Mouse (Mus musculus): ENCODE data around the gene Rbfox3. TPM values are rescaled to one million over a fixed set of nuclear protein-coding genes. Genes with fewer than 3 reads are reported as not detected.
"Not testable (repeated sequence)": the region's sequence is repeated elsewhere in the genome, so short reads cannot be mapped to it uniquely, and the experiment has no call there.

Rbfox3 gene
- polyA plus RNA-seq, 2 experiments from 2014 or later: 0.11 TPM; not detected in 1

DNA sequence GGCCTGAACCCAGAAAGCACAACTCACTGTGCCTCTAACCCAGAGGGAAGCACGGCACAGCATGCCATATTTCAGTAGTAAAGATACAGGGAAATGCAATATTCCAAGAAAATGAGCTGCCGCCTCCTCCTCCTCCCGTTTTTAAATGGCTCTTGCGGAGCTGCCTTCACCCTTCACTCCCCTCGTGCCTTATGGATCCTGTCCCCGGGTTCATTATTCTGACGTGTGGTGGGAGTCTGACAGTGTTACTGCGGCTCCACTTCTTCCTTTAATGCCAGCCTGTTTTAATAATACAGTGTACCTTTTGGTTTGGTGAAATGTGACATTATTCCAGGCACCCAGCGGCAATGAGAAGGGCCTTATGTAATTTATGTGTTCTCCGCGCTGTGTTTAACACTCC lies 97.5 kb downstream of the Rbfox3 start:
- ATAC-seq: no peak

- ATAC-seq: no peak
Observed at GRCm38 (mm10) chr11:118811404-118811803, 100.0 kb downstream of the Rbfox3 start.

GRCm38 (mm10) chr11:118807511-118807910 lies 103.9 kb downstream of the Rbfox3 start:
- no peak for ATAC-seq

- ATAC-seq: no peak
Observed at GRCm38 (mm10) chr11:118794856-118795602, 116.4 kb downstream of the Rbfox3 start.

GRCm38 (mm10) chr11:118793639-118794021 lies 117.8 kb downstream of the Rbfox3 start:
- ATAC-seq: no peak

DNA sequence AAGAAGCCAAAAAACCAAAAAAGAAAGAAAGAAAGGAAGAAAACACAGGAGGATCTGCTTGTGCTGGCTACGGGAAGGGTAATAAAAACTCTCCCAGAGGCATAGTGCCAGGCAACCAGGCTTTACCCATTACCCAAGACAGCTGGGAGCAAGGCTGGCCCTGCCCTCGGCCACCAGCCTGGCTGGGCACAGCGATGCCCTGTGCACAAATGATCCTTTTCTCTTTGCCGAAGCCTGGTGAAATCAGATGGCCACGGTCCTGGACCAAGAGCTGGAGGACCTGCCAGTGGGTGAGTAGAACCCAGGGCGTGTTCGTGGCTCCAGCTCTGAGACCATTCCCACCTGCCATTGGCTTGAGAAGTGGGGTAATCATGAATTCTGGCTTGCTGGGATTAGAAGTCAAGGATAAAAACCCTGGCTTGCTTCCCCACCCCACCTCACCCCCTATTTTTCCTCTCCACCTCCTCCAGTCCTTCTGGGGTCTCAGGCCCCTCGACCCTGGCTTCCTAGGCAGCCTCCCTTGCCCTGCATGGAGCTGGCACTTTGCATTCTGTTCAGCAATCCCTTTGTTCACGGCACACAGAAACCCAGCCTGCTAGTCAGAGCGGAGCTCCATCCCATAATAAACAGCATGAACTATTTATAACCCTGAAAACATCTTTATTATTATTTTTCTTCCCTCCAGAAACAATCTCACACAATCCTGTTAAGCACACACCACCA lies 118.3 kb downstream of the Rbfox3 start:
- ATAC-seq: no peak

GRCm38 (mm10) chr11:118792163-118792915 lies 119.1 kb downstream of the Rbfox3 start:
- no peak for ATAC-seq

- no peak for ATAC-seq
Observed at GRCm38 (mm10) chr11:118791391-118791790, 120.0 kb downstream of the Rbfox3 start.

DNA sequence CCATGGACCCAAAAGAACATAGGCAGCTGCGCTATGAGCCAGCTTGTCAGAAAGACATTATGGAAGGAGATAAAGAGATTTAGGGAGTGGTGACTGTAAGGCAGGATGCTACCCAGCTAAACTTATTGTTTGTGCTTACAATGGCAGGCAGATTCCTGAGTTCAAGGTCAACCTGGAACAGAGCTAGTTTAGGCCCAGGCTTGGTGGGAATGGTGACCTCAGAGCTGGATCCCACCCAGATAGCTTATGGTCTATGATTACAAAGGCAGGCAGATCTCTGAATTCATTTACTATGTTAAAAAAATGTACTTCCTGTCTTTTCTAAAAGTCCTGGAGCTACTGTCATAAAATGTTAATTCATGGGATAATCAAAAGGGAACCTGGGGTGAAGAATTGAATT lies 123.3 kb downstream of the Rbfox3 start:
- ATAC-seq: no peak

- ATAC-seq: no peak
Observed at GRCm38 (mm10) chr11:118782677-118783076, 128.7 kb downstream of the Rbfox3 start.

- no peak for ATAC-seq
Observed at GRCm38 (mm10) chr11:118775753-118776152, 135.6 kb downstream of the Rbfox3 start.

GRCm38 (mm10) chr11:118774777-118775176 lies 136.6 kb downstream of the Rbfox3 start:
- not testable (repeated sequence) for ATAC-seq

DNA sequence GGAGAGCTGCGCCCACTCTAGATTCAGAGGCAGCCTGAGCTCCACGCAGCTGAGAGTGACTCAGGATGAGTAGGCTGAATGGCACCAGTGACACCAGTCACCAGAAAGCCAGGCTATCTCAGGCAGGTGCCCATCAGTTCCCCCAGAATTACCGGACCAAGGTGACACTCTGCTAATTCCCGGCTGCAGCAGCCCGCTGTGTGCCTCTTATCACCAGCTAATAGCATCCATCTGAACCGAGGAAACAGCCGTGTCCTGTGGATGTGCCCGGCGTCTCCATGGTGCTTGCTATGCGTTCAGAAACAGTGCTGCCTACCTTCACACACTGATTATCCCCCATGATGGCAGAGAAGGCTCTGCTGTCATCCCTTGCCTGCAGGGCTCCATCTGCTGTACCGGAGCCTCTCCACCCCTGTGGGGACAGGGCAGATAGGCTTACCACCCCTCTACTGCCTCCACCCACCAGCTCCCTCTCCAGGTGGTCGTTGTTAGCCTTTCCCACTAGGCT lies 138.3 kb downstream of the Rbfox3 start:
- no peak for ATAC-seq

- ATAC-seq: no peak
Observed at GRCm38 (mm10) chr11:118771358-118771757, 140.0 kb downstream of the Rbfox3 start.

DNA sequence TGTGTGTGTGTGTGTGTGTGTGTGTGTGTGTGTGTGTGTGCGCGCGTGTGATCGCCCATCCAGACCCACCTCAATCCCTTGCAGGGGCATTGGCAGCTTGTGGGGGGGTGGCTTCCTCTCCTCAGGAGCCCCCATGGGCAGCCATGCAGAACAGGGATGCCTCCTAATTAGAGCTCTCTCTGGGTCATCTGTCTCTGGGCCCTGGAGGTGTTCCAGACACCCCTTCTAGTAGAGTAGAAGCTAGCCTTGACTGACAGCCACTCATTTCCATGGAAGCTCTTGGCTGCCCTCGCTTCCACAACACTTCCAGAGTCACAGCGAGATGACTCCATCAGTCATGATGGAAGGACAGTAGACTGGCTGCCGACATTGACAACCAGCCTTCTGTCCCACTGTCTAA lies 140.6 kb downstream of the Rbfox3 start:
- no peak for ATAC-seq

DNA sequence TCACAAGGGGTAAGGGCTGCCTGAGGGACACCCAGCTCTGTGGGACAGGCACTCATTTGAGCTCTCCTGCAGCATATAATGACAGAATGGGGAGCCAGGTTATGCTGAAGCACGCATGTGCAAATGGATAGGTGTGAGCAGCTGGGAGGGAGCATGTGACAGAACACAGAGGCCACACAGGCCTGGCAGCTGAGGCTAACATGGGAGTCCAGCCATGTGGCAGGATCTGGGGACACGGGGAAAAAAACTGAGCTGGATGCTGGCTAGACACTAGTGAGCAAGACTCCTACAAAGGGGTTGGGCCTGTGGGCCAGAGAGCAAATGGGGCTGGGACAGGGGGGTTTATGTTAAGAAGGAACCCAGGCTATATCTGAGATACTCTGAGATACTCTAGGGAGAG lies 141.9 kb downstream of the Rbfox3 start:
- no peak for ATAC-seq

GRCm38 (mm10) chr11:118768441-118768840 lies 143.0 kb downstream of the Rbfox3 start:
- no peak for ATAC-seq

DNA sequence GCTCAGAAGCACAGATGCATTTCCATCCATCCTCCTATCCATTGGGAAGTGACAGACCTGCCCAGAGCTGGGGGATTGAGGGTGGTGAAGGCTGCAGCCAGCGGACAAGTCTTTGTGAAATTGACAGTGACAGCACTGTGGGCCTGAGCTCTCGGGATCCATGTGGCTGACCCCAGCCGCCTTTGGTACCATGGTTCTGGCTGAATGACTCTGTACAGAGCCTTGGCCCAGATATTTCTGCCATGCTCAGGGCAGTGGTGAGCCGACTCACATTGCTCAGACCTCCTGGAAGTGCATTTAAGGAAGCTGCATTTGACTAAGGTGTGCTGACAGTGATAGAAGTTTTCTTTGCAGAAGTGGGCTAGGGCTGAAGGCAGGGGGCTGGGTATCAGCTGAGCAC lies 144.0 kb downstream of the Rbfox3 start:
- ATAC-seq: no peak

- no peak for ATAC-seq
Observed at GRCm38 (mm10) chr11:118760296-118760988, 151.0 kb downstream of the Rbfox3 start.

DNA sequence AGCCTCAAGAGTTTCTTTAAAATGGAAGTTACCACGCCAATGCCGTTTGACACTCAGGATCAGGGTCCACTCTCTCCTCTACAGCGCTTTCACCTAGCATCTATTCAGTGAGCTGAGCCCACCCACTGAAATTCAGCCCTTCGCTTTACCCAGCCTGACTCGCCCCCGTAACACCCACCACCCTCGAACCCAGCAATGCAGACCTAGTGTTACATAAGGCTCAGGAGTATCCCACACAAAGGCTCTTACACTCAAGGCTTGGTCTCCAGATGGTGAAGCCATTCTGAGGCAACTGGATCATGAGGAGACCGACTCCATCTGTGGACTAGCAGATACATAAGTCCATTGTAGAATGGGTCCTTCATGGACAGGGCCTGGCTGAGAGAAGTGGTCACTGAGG lies 152.2 kb downstream of the Rbfox3 start:
- ATAC-seq: no peak

DNA sequence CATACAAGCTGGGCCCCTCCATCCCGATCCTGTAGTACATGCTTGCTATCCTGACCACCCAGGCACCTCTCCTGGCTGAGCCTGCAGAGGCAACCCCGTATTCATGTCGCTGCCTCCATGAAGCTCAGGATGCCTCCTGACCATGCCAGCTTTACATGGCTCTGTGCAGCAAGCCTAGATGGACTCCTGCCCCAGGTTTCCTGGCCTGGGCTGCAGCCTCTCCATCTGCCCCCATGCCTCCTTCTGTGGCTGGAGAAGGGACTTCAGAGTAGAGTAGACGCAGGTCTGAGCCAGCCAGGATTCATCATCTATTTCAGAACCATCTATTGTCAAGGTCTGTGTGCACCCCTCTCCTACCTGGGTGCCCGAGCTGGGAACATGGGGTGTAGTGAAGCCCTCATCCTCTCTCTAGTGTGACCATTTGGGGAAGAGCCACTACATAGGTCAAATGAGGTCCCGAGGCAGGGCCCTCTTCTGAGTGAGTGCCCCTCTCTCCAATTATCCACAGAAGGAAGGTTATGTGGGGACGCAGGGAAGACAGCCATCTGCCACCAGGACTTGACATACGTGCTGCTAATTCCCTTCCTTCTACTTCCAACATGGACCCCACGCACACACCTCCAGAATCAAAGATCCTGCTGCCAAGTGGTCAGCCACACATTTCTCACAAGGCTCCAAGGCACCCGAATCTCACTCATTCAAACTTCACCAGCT lies 153.0 kb downstream of the Rbfox3 start:
- ATAC-seq: no peak

DNA sequence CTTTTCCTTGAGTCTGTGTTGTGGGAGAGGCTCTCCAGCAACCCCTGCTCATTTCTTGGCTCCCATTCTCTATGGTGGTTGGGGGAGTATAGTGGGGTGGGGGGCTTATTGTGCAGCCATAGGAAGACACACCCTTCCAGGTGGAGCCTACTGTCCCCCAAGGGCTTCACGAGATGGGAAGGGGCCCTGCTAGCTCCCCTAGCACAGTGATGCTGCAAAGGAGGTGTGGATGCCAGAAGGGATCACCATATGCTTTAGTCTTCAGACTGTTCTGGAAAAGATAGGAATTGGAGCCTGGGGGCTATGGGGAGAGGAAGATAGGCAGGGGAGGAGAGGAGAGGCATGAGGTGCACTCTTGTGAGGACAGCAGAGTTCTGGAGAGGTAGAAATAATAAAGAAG lies 153.9 kb downstream of the Rbfox3 start:
- no peak for ATAC-seq
